ENCODE assay signal across 21 mouse cellular contexts in genomic region chr4:61898184-61898583, GRCm38 (mm10).
DNase-seq lines count a peak whose midpoint lies in the region; ATAC-seq lines count a peak whose summit lies in the region.
"Had no signal": no experiment of that assay in that cellular context is flagged by ENCODE, and none has a peak within 500 bp of the region (broad histone marks: within the 10 kb centered on the region; RNA-seq: fewer than 3 reads in every experiment).

No protein-coding gene starts in this region.

- H3K27ac ChIP-seq in stomach, embryonic 16.5 days (ENCODE audit: low read length) = no peak overlapping the region
- H3K27ac ChIP-seq: embryonic facial prominence, embryonic 12.5 days; forebrain, embryonic 12.5 days; hindbrain, embryonic 13.5 days; hindbrain, postnatal 0 days had no signal

- H3K9me3 ChIP-seq in stomach, embryonic 16.5 days (replicated peaks; ENCODE audit: control insufficient read depth, low read length) = no peaks in the 10 kb centered on the region

- H3K9ac ChIP-seq in stomach, embryonic 16.5 days (ENCODE audit: low read length) = no peak overlapping the region; the same call in 1 of the 2 replicates
- H3K9ac ChIP-seq: embryonic facial prominence, embryonic 12.5 days; forebrain, embryonic 12.5 days; heart, embryonic 12.5 days; hindbrain, embryonic 13.5 days had no signal

- H3K4me1 ChIP-seq in stomach, embryonic 16.5 days (ENCODE audit: control insufficient read depth, insufficient read depth, low read length) = no peaks in the 10 kb centered on the region
- H3K4me1 ChIP-seq: embryonic facial prominence, embryonic 12.5 days; forebrain, embryonic 12.5 days; heart, embryonic 12.5 days; hindbrain, embryonic 13.5 days had no signal

- intact Hi-C loops in heart, postnatal 10 days (cut with DNase I) = no loop called here

- H3K4me2 ChIP-seq in stomach, embryonic 16.5 days (ENCODE audit: low read depth, low read length) = no peak overlapping the region
- H3K4me2 ChIP-seq: embryonic facial prominence, embryonic 12.5 days; forebrain, embryonic 12.5 days; heart, embryonic 12.5 days; hindbrain, embryonic 13.5 days had no signal

- H3K4me3 ChIP-seq in stomach, embryonic 16.5 days (replicated peaks; ENCODE audit: low read length) = 0 out of 2 replicates have a peak overlapping the region, but pooled peaks have one; percentile 14
- H3K4me3 ChIP-seq: embryonic facial prominence, embryonic 12.5 days; forebrain, embryonic 12.5 days; heart, embryonic 12.5 days; hindbrain, embryonic 13.5 days had no signal

- no peaks in the 10 kb centered on the region for H3K36me3 ChIP-seq in stomach, embryonic 16.5 days (ENCODE audit: control insufficient read depth, insufficient read depth, low read length)
- H3K36me3 ChIP-seq: embryonic facial prominence, embryonic 12.5 days; forebrain, embryonic 12.5 days; heart, embryonic 12.5 days; hindbrain, embryonic 13.5 days had no signal

- peak; percentile 75 for DNase-seq in heart, adult 11 months
- no peak for DNase-seq in heart, postnatal 10 days
- DNase-seq in retina, embryonic 14.5 days (ENCODE audit: low spot score) = peak; percentile 3
- DNase-seq in retina, postnatal 1 day = no peak
- no peak for DNase-seq in left cerebral cortex, adult 8-10 months (ENCODE audit: low spot score in 2 of 2)
- DNase-seq: adrenal gland, postnatal 10 days; cerebellum, adult 11-12 months; cerebellum, adult 9-10 months; cerebellum, postnatal 25 days; gastrocnemius, postnatal 14 days had no signal

- no peak for ATAC-seq in stomach, embryonic 16.5 days (ENCODE audit: insufficient read depth, low FRiP score)
- ATAC-seq in erythroid progenitor cell, adult 5-6 weeks (replicated peaks; ENCODE audit: low FRiP score, poor library complexity, severe bottlenecking) = no peak
- ATAC-seq: activated CD4-positive, CD25-positive, alpha-beta regulatory T cell, adult 4 months; forebrain, embryonic 16.5 days; hindbrain, postnatal 0 days; Patski had no signal

- H3K27me3 ChIP-seq in stomach, embryonic 16.5 days (ENCODE audit: control insufficient read depth, insufficient read depth, low read length) = no peaks in the 10 kb centered on the region
- H3K27me3 ChIP-seq: CH12.LX; embryonic facial prominence, embryonic 12.5 days; forebrain, embryonic 12.5 days; heart, embryonic 12.5 days; hindbrain, embryonic 13.5 days; Patski had no signal

- 75% methylated on average over 14 of the region's 14 CpGs for WGBS in stomach, embryonic 16.5 days

Comparison
In these comparisons a context has a peak if more than half of its experiments do, and no peak if none do; other contexts are left out.
1. DNase-seq: peak in heart, adult 11 months (single experiment) and retina, embryonic 14.5 days (single experiment); none in heart, postnatal 10 days (0 of 2), retina, postnatal 1 day (single experiment) and left cerebral cortex, adult 8-10 months (0 of 2).